Mouse (Mus musculus): ENCODE data around the gene Sdc4. TPM values are rescaled to one million over a fixed set of nuclear protein-coding genes. Genes with fewer than 3 reads are reported as not detected.

Sdc4 gene
- polyA plus RNA-seq, 1 experiment from 2014 or later = 55.0 TPM

DNA sequence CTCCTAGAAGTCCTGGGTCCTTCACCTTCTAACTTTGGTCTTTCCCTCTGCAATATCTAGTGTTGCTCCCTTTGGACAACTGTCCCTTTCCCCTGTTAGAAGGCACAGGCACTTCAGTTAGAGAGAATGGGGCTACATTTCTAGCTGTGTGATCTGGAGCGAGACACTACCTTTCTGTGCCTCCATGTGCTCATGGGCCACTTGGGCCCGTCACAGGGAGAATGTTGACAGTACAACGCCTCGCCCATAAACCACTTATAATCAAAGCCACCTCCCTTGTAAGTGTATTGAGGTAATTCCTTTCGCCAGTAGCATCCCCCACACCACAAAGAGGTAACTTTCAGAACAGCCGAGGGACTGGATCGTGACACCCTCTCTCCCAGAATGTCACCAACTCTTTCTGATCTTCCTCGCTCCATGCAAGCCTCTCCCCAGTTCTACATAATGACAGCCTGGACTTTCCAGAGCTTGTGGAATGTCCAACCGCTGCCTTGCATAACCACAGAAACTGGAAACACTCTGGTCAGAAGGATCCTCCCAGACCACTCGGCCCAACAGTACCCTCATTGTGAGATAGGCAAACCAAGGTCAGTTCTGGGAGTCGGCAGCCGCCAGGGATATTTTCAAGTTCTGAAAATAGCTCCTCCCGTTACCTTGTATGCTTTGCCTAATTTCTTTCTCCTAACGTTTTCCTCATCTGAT lies 5.8 kb upstream of the Sdc4 start:
- H3K4me1 ChIP-seq (replicated peaks) = 0 out of 2 replicates have a peak, but pooled peaks cover 5% of the 10 kb centered on the region
- ATAC-seq (ENCODE audit: insufficient read depth) = no peak

DNA sequence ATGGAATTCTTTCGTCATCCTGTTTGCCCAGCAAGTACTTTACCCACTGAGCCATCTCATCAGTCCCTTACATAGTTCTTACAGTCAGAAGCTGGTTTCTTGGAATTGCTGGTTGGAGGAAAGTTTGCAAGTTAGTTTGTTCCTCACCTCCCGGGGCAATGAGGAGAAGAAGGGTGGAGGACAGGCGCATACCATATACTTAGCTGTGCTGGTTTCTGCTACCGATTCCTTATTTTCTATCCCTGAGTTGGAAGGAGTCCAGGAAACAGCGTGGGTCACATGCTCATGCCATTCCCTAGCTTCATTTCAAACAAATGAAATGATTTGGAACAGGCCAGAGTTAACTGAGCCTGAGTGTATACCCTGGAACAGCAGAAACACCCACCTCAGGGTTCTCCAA lies 5.2 kb upstream of the Sdc4 start:
- WGBS (ENCODE audit: insufficient replicate concordance) = 63% methylated on average over 5 of the region's 5 CpGs
- no peak for ATAC-seq (ENCODE audit: insufficient read depth)

More for the DNA sequence above, 5.8 kb upstream of the Sdc4 start:
- WGBS (ENCODE audit: insufficient replicate concordance) = 68% methylated on average over 14 of the region's 14 CpGs
- H3K27ac ChIP-seq (replicated peaks) = no peak overlapping the region
- H3K36me3 ChIP-seq (replicated peaks) = no peaks in the 10 kb centered on the region
- H3K4me2 ChIP-seq = no peak overlapping the region
- no peaks in the 10 kb centered on the region for H3K9me3 ChIP-seq (replicated peaks)
- no peak overlapping the region for H3K4me3 ChIP-seq (replicated peaks)
- H3K9ac ChIP-seq = no peak overlapping the region
- peaks cover 10% of the 10 kb centered on the region for H3K27me3 ChIP-seq

DNA sequence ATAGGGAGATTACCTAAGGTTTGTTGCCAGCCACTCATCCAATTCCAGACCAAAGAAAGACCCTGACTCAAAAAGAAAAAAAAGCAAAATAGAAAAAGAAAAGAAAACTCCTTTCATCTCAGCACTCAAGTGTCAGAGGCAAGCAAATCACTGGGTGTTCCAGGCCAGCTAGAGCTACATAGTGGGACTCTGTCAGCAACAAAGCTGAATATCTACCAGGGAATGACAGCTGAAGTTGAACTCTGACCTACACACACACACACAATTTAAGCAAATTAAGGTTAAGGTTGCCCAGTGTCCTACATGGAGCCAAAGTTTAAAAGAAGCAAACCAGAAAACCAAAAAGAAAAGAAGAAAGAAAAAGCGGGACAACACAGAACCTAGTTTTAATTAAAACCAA lies 4.5 kb upstream of the Sdc4 start:
- no peak overlapping the region for H3K27ac ChIP-seq (replicated peaks)
- H3K4me1 ChIP-seq (replicated peaks) = no peaks in the 10 kb centered on the region
- H3K4me3 ChIP-seq (replicated peaks) = no peak overlapping the region
- peaks cover 24% of the 10 kb centered on the region for H3K27me3 ChIP-seq
- no peak for ATAC-seq (ENCODE audit: insufficient read depth)
- H3K4me2 ChIP-seq = no peak overlapping the region
- H3K9ac ChIP-seq = no peak overlapping the region
- WGBS (ENCODE audit: insufficient replicate concordance) = 63% methylated on average over 1 of the region's 1 CpGs
- H3K36me3 ChIP-seq (replicated peaks) = no peaks in the 10 kb centered on the region
- no peaks in the 10 kb centered on the region for H3K9me3 ChIP-seq (replicated peaks)

More for the DNA sequence above, 5.2 kb upstream of the Sdc4 start:
- Histone ChIP-seq H3K9ac (no peak overlapping the region), H3K9me3 (replicated peaks) (no peaks in the 10 kb centered on the region), H3K4me2 (no peak overlapping the region), H3K4me3 (replicated peaks) (no peak overlapping the region), H3K27me3 (peaks cover 16% of the 10 kb centered on the region), H3K27ac (replicated peaks) (no peak overlapping the region), H3K36me3 (replicated peaks) (no peaks in the 10 kb centered on the region), H3K4me1 (replicated peaks) (0 out of 2 replicates have a peak, but pooled peaks cover under 1% of the 10 kb centered on the region)

GRCm38 (mm10) chr2:164446086-164446469 lies 2.4 kb upstream of the Sdc4 start:
- Histone ChIP-seq H3K4me3 (replicated peaks) (no peak overlapping the region), H3K9me3 (replicated peaks) (no peaks in the 10 kb centered on the region), H3K36me3 (replicated peaks) (no peaks in the 10 kb centered on the region), H3K27me3 (peaks cover 44% of the 10 kb centered on the region), H3K4me2 (no peak overlapping the region), H3K27ac (replicated peaks) (no peak overlapping the region), H3K9ac (no peak overlapping the region), H3K4me1 (replicated peaks) (no peaks in the 10 kb centered on the region)
- no peak for ATAC-seq (ENCODE audit: insufficient read depth)
- 44% methylated on average over 3 of the region's 3 CpGs for WGBS (ENCODE audit: insufficient replicate concordance)

DNA sequence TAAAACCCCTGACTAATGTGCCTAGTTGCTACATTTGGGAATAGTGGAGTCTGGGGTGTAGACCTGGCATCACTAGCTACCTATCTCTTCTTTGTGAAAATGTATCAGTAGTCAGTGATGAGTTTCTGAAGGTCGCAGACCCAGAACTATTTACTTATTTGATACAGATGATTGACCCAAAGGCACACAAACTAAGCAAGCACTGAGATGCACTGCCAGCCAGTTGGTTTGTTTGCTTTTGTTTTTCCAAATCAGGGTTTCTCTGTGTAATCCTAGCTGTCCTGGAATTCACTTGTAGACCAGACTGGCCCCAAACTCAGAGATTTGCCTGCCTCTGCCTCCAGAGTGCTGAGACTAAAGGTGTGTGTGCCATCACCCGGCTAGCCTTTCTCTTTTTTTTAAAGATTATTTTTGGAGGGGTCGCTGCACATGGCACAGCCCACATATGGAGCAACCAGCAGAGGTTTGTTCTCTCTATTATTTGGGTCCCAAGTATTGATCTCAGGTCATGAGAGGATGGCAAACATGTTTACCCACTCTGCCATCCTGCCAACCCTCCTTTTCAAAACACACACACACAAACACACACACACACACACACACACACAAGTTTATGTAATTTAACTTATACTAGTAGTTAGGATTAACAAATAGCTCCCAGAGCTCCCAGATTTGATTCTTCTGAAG lies 1.9 kb upstream of the Sdc4 start:
- no peaks in the 10 kb centered on the region for H3K4me1 ChIP-seq (replicated peaks)
- H3K4me3 ChIP-seq (replicated peaks) = no peak overlapping the region
- peaks cover 50% of the 10 kb centered on the region for H3K27me3 ChIP-seq
- no peaks in the 10 kb centered on the region for H3K36me3 ChIP-seq (replicated peaks)
- 50% methylated on average over 3 of the region's 3 CpGs for WGBS (ENCODE audit: insufficient replicate concordance)
- H3K9me3 ChIP-seq (replicated peaks) = no peaks in the 10 kb centered on the region
- H3K27ac ChIP-seq (replicated peaks) = no peak overlapping the region
- ATAC-seq (ENCODE audit: insufficient read depth) = no peak
- no peak overlapping the region for H3K9ac ChIP-seq
- H3K4me2 ChIP-seq = no peak overlapping the region

GRCm38 (mm10) chr2:164444701-164445100 lies 1.0 kb upstream of the Sdc4 start:
- H3K9ac ChIP-seq = no peak overlapping the region
- no peak overlapping the region; the same call in 1 of the 2 replicates for H3K27ac ChIP-seq (replicated peaks)
- no peak overlapping the region for H3K4me2 ChIP-seq
- ATAC-seq (ENCODE audit: insufficient read depth) = no peak
- no peaks in the 10 kb centered on the region for H3K9me3 ChIP-seq (replicated peaks)
- peaks cover 5% of the 10 kb centered on the region for H3K4me1 ChIP-seq (replicated peaks)
- 45% methylated on average over 2 of the region's 2 CpGs for WGBS (ENCODE audit: insufficient replicate concordance)
- no peaks in the 10 kb centered on the region for H3K36me3 ChIP-seq (replicated peaks)
- H3K4me3 ChIP-seq (replicated peaks) = no peak overlapping the region
- peaks cover 54% of the 10 kb centered on the region for H3K27me3 ChIP-seq

- H3K4me1 ChIP-seq (replicated peaks) = peaks cover 5% of the 10 kb centered on the region
- WGBS (ENCODE audit: insufficient replicate concordance) = under 1% methylated on average over 26 of the region's 26 CpGs
- ATAC-seq (ENCODE audit: insufficient read depth) = peak; percentile 76
- peak overlapping the region; percentile 52 for H3K4me3 ChIP-seq (replicated peaks)
- H3K27me3 ChIP-seq = peaks cover 54% of the 10 kb centered on the region
- no peaks in the 10 kb centered on the region for H3K36me3 ChIP-seq (replicated peaks)
- H3K27ac ChIP-seq (replicated peaks) = peak overlapping the region; percentile 45
- peak overlapping the region; percentile 51 for H3K9ac ChIP-seq
- H3K4me2 ChIP-seq = peak overlapping the region; percentile 55
- no peaks in the 10 kb centered on the region for H3K9me3 ChIP-seq (replicated peaks)
Measured at GRCm38 (mm10) chr2:164443051-164443437, 643 bp downstream of the Sdc4 start.

GRCm38 (mm10) chr2:164442315-164443050 lies 1.2 kb downstream of the Sdc4 start:
- peak overlapping the region; percentile 55 for H3K4me2 ChIP-seq
- H3K4me1 ChIP-seq (replicated peaks) = peaks cover 5% of the 10 kb centered on the region
- peak overlapping the region; percentile 51 for H3K9ac ChIP-seq
- H3K27me3 ChIP-seq = peaks cover 54% of the 10 kb centered on the region
- H3K36me3 ChIP-seq (replicated peaks) = no peaks in the 10 kb centered on the region
- H3K4me3 ChIP-seq (replicated peaks) = peak overlapping the region; percentile 52
- H3K27ac ChIP-seq (replicated peaks) = peak overlapping the region; percentile 45; the same call in 1 of the 2 replicates
- peak; percentile 48 for ATAC-seq (ENCODE audit: insufficient read depth)
- H3K9me3 ChIP-seq (replicated peaks) = no peaks in the 10 kb centered on the region
- WGBS (ENCODE audit: insufficient replicate concordance) = 4% methylated on average over 29 of the region's 29 CpGs

DNA sequence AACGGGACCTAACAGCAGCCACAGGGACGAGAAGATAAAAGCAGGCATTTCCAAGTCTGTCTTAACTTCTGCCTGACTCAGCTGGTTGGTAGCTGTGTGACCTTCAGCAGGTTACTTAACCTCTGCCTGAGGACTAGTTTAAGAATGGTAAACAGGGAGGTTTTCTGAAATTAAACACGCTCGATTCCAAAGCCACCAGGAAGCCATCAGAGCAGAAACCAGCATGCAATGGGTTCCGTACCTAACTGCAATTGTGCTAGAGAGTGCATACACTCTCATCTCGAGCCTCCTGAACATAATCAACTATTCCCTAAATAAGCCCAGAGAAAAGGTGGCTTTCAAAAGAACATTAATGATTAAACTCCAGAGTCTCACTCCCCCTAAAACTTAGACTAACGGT lies 2.0 kb downstream of the Sdc4 start:
- Histone ChIP-seq H3K36me3 (replicated peaks) (no peaks in the 10 kb centered on the region), H3K9me3 (replicated peaks) (no peaks in the 10 kb centered on the region), H3K4me1 (replicated peaks) (peaks cover 5% of the 10 kb centered on the region), H3K9ac (peak overlapping the region; percentile 51; the same call in 1 of the 2 replicates), H3K27ac (replicated peaks) (no peak overlapping the region), H3K4me3 (replicated peaks) (peak overlapping the region; percentile 52), H3K27me3 (peaks cover 58% of the 10 kb centered on the region), H3K4me2 (peak overlapping the region; percentile 55)
- ATAC-seq (ENCODE audit: insufficient read depth) = no peak
- 18% methylated on average over 7 of the region's 7 CpGs for WGBS (ENCODE audit: insufficient replicate concordance)

DNA sequence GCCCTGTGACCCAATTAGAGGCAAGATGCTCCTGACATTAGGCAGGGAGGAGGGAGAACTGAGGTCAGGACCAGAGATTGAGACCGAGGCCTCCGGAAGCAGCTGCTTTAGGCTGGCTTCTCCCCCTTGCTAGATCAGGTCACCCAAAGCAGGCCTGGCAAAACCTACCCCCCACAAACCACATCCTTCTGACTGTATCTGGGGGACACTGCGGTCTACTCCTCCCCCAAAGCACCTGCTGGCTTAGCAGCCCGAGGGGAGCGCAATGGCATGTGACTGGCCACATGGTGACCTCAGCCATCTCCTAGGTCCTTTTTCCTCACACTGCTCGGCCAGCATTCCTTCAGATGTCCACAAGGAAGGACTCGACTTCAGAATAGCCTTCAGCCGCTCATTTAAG lies 2.5 kb downstream of the Sdc4 start:
- H3K27ac ChIP-seq (replicated peaks) = no peak overlapping the region
- no peak overlapping the region for H3K9ac ChIP-seq
- H3K4me1 ChIP-seq (replicated peaks) = peaks cover 8% of the 10 kb centered on the region
- WGBS (ENCODE audit: insufficient replicate concordance) = 14% methylated on average over 8 of the region's 8 CpGs
- H3K4me3 ChIP-seq (replicated peaks) = peak overlapping the region; percentile 52
- H3K4me2 ChIP-seq = peak overlapping the region; percentile 55
- no peak for ATAC-seq (ENCODE audit: insufficient read depth)
- H3K27me3 ChIP-seq = peaks cover 60% of the 10 kb centered on the region
- no peaks in the 10 kb centered on the region for H3K36me3 ChIP-seq (replicated peaks)
- no peaks in the 10 kb centered on the region for H3K9me3 ChIP-seq (replicated peaks)

DNA sequence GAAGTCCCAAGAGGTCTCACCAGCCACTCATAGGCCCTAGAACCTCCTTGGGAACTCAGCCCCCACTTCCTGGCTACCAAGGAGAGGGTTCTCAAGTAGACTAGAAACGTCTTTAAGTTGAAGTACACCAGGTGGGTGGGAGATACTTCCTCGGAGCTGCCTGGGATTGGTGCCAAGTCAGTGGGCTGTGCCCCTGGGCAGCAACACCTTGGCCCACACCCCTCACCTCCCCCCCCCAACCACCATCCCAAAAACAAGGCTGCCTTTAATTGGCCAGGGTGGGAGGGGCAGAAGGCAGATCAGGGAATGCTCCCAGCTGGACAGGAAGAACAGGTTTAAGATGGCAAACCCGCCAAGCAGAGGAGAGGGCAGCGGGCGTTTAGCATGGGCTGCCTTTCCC lies 3.4 kb downstream of the Sdc4 start:
- Histone ChIP-seq H3K4me1 (replicated peaks) (peaks cover 12% of the 10 kb centered on the region), H3K4me2 (peak overlapping the region; percentile 55), H3K9me3 (replicated peaks) (no peaks in the 10 kb centered on the region), H3K4me3 (replicated peaks) (no peak overlapping the region), H3K27me3 (peaks cover 57% of the 10 kb centered on the region), H3K27ac (replicated peaks) (no peak overlapping the region), H3K9ac (no peak overlapping the region), H3K36me3 (replicated peaks) (no peaks in the 10 kb centered on the region)
- ATAC-seq (ENCODE audit: insufficient read depth) = no peak
- 58% methylated on average over 5 of the region's 5 CpGs for WGBS (ENCODE audit: insufficient replicate concordance)

Data from liver, embryonic 15.5 days (tissue).